Mouse (Mus musculus): Measurements from ENCODE around the gene Myadml2. TPM values are rescaled to one million over a fixed set of nuclear protein-coding genes. Genes with fewer than 3 reads are reported as not detected.

Gene Myadml2
- polyA plus RNA-seq, 2 experiments = 0.60 to 1.6 TPM

- no peak overlapping the region for H3K4me2 ChIP-seq (replicated peaks; ENCODE audit: low read depth, low read length, severe bottlenecking)
- no peak overlapping the region for H3K27ac ChIP-seq (replicated peaks; ENCODE audit: low read depth, low read length)
- H3K9me3 ChIP-seq (ENCODE audit: control insufficient read depth, low read length) = no peaks in the 10 kb centered on the region
- ATAC-seq (ENCODE audit: low FRiP score, low read depth) (no peak), DNase-seq (ENCODE audit: low spot score) (no peak)
- no peak overlapping the region for H3K4me3 ChIP-seq (replicated peaks; ENCODE audit: low read length)
- H3K9ac ChIP-seq (ENCODE audit: low read depth, low read length, severe bottlenecking) = no peak overlapping the region
- peaks cover 6% of the 10 kb centered on the region for H3K4me1 ChIP-seq (ENCODE audit: control insufficient read depth, insufficient read depth, low read length)
- H3K27me3 ChIP-seq (ENCODE audit: control insufficient read depth, insufficient read depth, low read length) = peaks cover 43% of the 10 kb centered on the region
- WGBS = 89% methylated on average over 4 of the region's 4 CpGs
- no peaks in the 10 kb centered on the region for H3K36me3 ChIP-seq (ENCODE audit: control insufficient read depth, insufficient read depth, low read length)
- no peak for TF ChIP-seq POLR2A (IDR thresholded peaks at IDR 0.05; ENCODE audit: borderline replicate concordance, extremely low read depth, insufficient read depth, insufficient read length)
Observed at GRCm38 (mm10) chr11:120657301-120657700, 9.3 kb upstream of the Myadml2 start.

DNA sequence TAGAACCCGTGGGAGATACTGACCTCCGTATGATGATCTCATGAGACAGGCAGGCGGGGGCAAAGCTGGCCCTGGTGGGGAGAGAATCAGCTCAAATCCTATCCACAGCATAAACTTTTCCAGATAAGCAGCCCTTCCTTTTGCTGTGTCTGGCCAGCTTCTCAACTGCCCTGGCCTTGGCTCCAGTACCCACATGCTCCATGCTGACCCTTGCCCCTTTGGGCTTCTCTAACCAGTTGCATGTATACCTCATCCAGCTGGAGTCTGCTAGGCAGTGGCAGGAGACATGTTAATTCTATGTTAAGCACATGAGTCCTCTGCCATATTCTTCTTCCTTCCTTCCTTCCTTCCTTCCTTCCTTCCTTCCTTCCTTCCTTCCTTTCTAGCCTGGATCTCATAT, 6.8 kb upstream of the Myadml2 start:
- 67% methylated on average over 3 of the region's 3 CpGs for WGBS
- TF ChIP-seq POLR2A (IDR thresholded peaks at IDR 0.05; ENCODE audit: borderline replicate concordance, extremely low read depth, insufficient read depth, insufficient read length) = no peak
- Histone ChIP-seq H3K36me3 (ENCODE audit: control insufficient read depth, insufficient read depth, low read length) (no peaks in the 10 kb centered on the region), H3K9ac (ENCODE audit: low read depth, low read length, severe bottlenecking) (no peak overlapping the region), H3K4me2 (replicated peaks; ENCODE audit: low read depth, low read length, severe bottlenecking) (no peak overlapping the region), H3K4me3 (replicated peaks; ENCODE audit: low read length) (no peak overlapping the region), H3K4me1 (ENCODE audit: control insufficient read depth, insufficient read depth, low read length) (no peaks in the 10 kb centered on the region; the same call in 1 of the 2 replicates), H3K27me3 (ENCODE audit: control insufficient read depth, insufficient read depth, low read length) (peaks cover 17% of the 10 kb centered on the region), H3K9me3 (ENCODE audit: control insufficient read depth, low read length) (no peaks in the 10 kb centered on the region), H3K27ac (replicated peaks; ENCODE audit: low read depth, low read length) (no peak overlapping the region)
- ATAC-seq (ENCODE audit: low FRiP score, low read depth) = no peak
- no peak for DNase-seq (ENCODE audit: low spot score)

- H3K4me1 ChIP-seq (ENCODE audit: control insufficient read depth, insufficient read depth, low read length) = no peaks in the 10 kb centered on the region
- no peak overlapping the region for H3K27ac ChIP-seq (replicated peaks; ENCODE audit: low read depth, low read length)
- H3K9me3 ChIP-seq (ENCODE audit: control insufficient read depth, low read length) = no peaks in the 10 kb centered on the region
- TF ChIP-seq POLR2A (IDR thresholded peaks at IDR 0.05; ENCODE audit: borderline replicate concordance, extremely low read depth, insufficient read depth, insufficient read length) = no peak
- no peaks in the 10 kb centered on the region for H3K27me3 ChIP-seq (ENCODE audit: control insufficient read depth, insufficient read depth, low read length)
- 73% methylated on average over 3 of the region's 3 CpGs for WGBS
- H3K4me3 ChIP-seq (replicated peaks; ENCODE audit: low read length) = no peak overlapping the region
- no peak for DNase-seq (ENCODE audit: low spot score)
- H3K9ac ChIP-seq (ENCODE audit: low read depth, low read length, severe bottlenecking) = no peak overlapping the region
- ATAC-seq (ENCODE audit: low FRiP score, low read depth) = no peak
- no peaks in the 10 kb centered on the region for H3K36me3 ChIP-seq (ENCODE audit: control insufficient read depth, insufficient read depth, low read length)
- H3K4me2 ChIP-seq (replicated peaks; ENCODE audit: low read depth, low read length, severe bottlenecking) = no peak overlapping the region
Observed at GRCm38 (mm10) chr11:120651872-120652271, 3.9 kb upstream of the Myadml2 start.

GRCm38 (mm10) chr11:120647047-120647830, 719 bp downstream of the Myadml2 start:
- Histone ChIP-seq H3K36me3 (ENCODE audit: control insufficient read depth, insufficient read depth, low read length) (no peaks in the 10 kb centered on the region), H3K9me3 (ENCODE audit: control insufficient read depth, low read length) (no peaks in the 10 kb centered on the region), H3K27ac (replicated peaks; ENCODE audit: low read depth, low read length) (no peak overlapping the region), H3K27me3 (ENCODE audit: control insufficient read depth, insufficient read depth, low read length) (no peaks in the 10 kb centered on the region), H3K4me3 (replicated peaks; ENCODE audit: low read length) (no peak overlapping the region), H3K9ac (ENCODE audit: low read depth, low read length, severe bottlenecking) (no peak overlapping the region), H3K4me1 (ENCODE audit: control insufficient read depth, insufficient read depth, low read length) (peaks cover 11% of the 10 kb centered on the region), H3K4me2 (replicated peaks; ENCODE audit: low read depth, low read length, severe bottlenecking) (no peak overlapping the region)
- WGBS = 80% methylated on average over 35 of the region's 35 CpGs
- no peak for TF ChIP-seq POLR2A (IDR thresholded peaks at IDR 0.05; ENCODE audit: borderline replicate concordance, extremely low read depth, insufficient read depth, insufficient read length)
- ATAC-seq (ENCODE audit: low FRiP score, low read depth) = no peak
- DNase-seq (ENCODE audit: low spot score) = no peak

GRCm38 (mm10) chr11:120643601-120643987, 4.4 kb downstream of the Myadml2 start, which contains the start of gene Pycr1:
Pycr1 (minus strand) TSS chr11:120643769.
- 0% methylated on average over 15 of the region's 15 CpGs for WGBS
- no peaks in the 10 kb centered on the region for H3K27me3 ChIP-seq (ENCODE audit: control insufficient read depth, insufficient read depth, low read length)
- H3K9ac ChIP-seq (ENCODE audit: low read depth, low read length, severe bottlenecking) = peak within 1 kb of the TSS; percentile 73
- H3K36me3 ChIP-seq (ENCODE audit: control insufficient read depth, insufficient read depth, low read length) = no peaks in the 10 kb centered on the region
- peak; percentile 33; the same call in 1 of the 2 replicates for TF ChIP-seq POLR2A (IDR thresholded peaks at IDR 0.05; ENCODE audit: borderline replicate concordance, extremely low read depth, insufficient read depth, insufficient read length)
- peak within 1 kb of the TSS; percentile 91 for H3K4me2 ChIP-seq (replicated peaks; ENCODE audit: low read depth, low read length, severe bottlenecking)
- H3K27ac ChIP-seq (replicated peaks; ENCODE audit: low read depth, low read length) = peak within 1 kb of the TSS; percentile 73
- H3K4me1 ChIP-seq (ENCODE audit: control insufficient read depth, insufficient read depth, low read length) = peaks cover 14% of the 10 kb centered on the region
- no peaks in the 10 kb centered on the region for H3K9me3 ChIP-seq (ENCODE audit: control insufficient read depth, low read length)
- H3K4me3 ChIP-seq (replicated peaks; ENCODE audit: low read length) = peak within 1 kb of the TSS; percentile 53
- DNase-seq (ENCODE audit: low spot score) (peak; percentile 93), ATAC-seq (ENCODE audit: low FRiP score, low read depth) (peak; percentile 99)

All from limb, embryonic 14.5 days (tissue).